Mouse (Mus musculus): ENCODE data around the gene Pkig. TPM values are rescaled to one million over a fixed set of nuclear protein-coding genes. Genes with fewer than 3 reads are reported as not detected.
A peak's percentile ranks its signal among the peaks of the same experiment; 100 is the strongest.

The Pkig gene
- total and polyA plus RNA-seq, 3 experiments, result 225 to 364 (median 227) TPM

DNA sequence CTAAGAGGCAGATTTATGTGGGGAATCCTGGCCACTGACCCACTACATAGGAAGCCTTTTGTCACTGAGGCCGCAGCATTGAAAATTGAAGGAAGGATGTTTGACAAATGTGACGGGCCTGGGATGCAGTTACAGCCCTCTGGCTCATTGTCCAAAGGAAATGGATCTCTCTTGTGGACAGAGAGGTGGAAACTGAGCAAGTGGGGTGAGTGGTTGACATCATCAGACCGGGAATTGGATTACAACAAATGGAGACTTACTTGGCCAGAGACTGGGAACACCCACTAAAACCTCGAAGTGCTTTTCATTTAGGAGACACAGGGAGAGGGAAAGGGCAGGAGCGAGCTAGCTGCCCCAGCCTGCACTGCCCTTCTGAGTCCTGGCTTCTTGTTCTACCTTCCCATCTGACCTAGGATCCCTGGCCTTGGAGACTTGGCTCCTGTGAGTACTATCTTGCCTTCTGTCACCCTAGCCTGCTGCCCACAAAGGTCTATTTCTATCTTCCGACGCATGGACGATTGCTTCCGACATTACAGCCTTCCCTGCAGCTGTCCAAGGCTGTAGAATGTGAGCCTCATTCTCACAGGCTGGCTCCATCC is 35.6 kb downstream of the Pkig start:
- peaks cover 11 to 67% of the 10 kb centered on the region in 2 experiments for H3K36me3 ChIP-seq (replicated peaks in 1 of 2; ENCODE audit: control insufficient read depth in 1 of 2, insufficient read depth in 1 of 2, low read length in 1 of 2)
- H3K4me3 ChIP-seq (replicated peaks in 1 of 3; ENCODE audit: low read depth in 2 of 3, low read length in 2 of 3, poor library complexity in 1 of 3), result no peak overlapping the region
- H3K27me3 ChIP-seq (replicated peaks), result no peaks in the 10 kb centered on the region
- no peak overlapping the region for H3K9ac ChIP-seq (ENCODE audit: insufficient read depth, low read depth)
- peaks cover 96% of the 10 kb centered on the region for H3K79me2 ChIP-seq (replicated peaks; ENCODE audit: control insufficient read depth, extremely low read depth, insufficient read depth, poor library complexity, severe bottlenecking)
- no peaks in the 10 kb centered on the region for H3K9me3 ChIP-seq (replicated peaks; ENCODE audit: low read length)
- H3K4me1 ChIP-seq (ENCODE audit: control insufficient read depth in 1 of 2, insufficient read depth in 2 of 2), result peaks cover 36 to 91% of the 10 kb centered on the region in 2 experiments
- TF ChIP-seq MXI1 (IDR thresholded peaks at IDR 0.05; ENCODE audit: low read depth, low read length), result no peak
- TF ChIP-seq MYC (IDR thresholded peaks at IDR 0.05; ENCODE audit: low read depth, low read length), result no peak
- no peak for TF ChIP-seq PAX5 (IDR thresholded peaks at IDR 0.05; ENCODE audit: low read length)
- no peak for TF ChIP-seq JUND (conservative IDR thresholded peaks at IDR 0.05; ENCODE audit: low read depth, low read length)
- no peak for TF ChIP-seq EP300 (IDR thresholded peaks at IDR 0.05; ENCODE audit: low read length)
- TF ChIP-seq NELFE (IDR thresholded peaks at IDR 0.05; ENCODE audit: low read depth, low read length), result no peak
- no peak for TF ChIP-seq MAFK (IDR thresholded peaks at IDR 0.05; ENCODE audit: insufficient replicate concordance, low read length)
- no peak for TF ChIP-seq RCOR1 (conservative IDR thresholded peaks at IDR 0.05; ENCODE audit: low read depth, low read length)
- no peak for TF ChIP-seq MAX (IDR thresholded peaks at IDR 0.05; ENCODE audit: low read length)
- TF ChIP-seq JUN (IDR thresholded peaks at IDR 0.05; ENCODE audit: insufficient read depth, low read depth, low read length), result no peak
- TF ChIP-seq USF2 (conservative IDR thresholded peaks at IDR 0.05; ENCODE audit: low read depth, low read length), result no peak
- TF ChIP-seq ETS1 (conservative IDR thresholded peaks at IDR 0.05; ENCODE audit: low read depth, low read length), result no peak
- no peak for TF ChIP-seq POLR2AphosphoS2 (IDR thresholded peaks at IDR 0.05; ENCODE audit: low read depth, low read length)
- no peak for TF ChIP-seq KAT2A (IDR thresholded peaks at IDR 0.05; ENCODE audit: insufficient replicate concordance, low read length)
- TF ChIP-seq TBP (conservative IDR thresholded peaks at IDR 0.05; ENCODE audit: low read depth, low read length), result no peak
- no peak for TF ChIP-seq ZC3H11A (IDR thresholded peaks at IDR 0.05; ENCODE audit: low read depth, low read length)
- no peak for DNase-seq (ENCODE audit: extremely low read depth)
- peak overlapping the region; percentile 0; the same call in 1 of the 2 replicates for H3K27ac ChIP-seq (ENCODE audit: insufficient read depth, low read depth)
- no peak overlapping the region for H3K4me2 ChIP-seq (ENCODE audit: insufficient read depth, low read depth, poor library complexity, severe bottlenecking)
- in situ Hi-C loops (cut with MboI; ENCODE audit: low pct_ligation_motif_present, low pct_unique_long_range_greater_than_20kb, low sequenced_read_pairs) (no loop called here), dilution Hi-C loops (cut with MboI; ENCODE audit: extremely low pct_ligation_motif_present, extremely low pct_unique_long_range_greater_than_20kb, low sequenced_read_pairs) (no loop called here)

- Histone ChIP-seq H3K4me3 (replicated peaks in 1 of 3; ENCODE audit: low read depth in 2 of 3, low read length in 2 of 3, poor library complexity in 1 of 3) (no peak overlapping the region), H3K79me2 (replicated peaks; ENCODE audit: control insufficient read depth, extremely low read depth, insufficient read depth, poor library complexity, severe bottlenecking) (peaks cover 95% of the 10 kb centered on the region), H3K9me3 (replicated peaks; ENCODE audit: low read length) (no peaks in the 10 kb centered on the region), H3K36me3 (replicated peaks in 1 of 2; ENCODE audit: control insufficient read depth in 1 of 2, insufficient read depth in 1 of 2, low read length in 1 of 2) (peaks cover 9 to 52% of the 10 kb centered on the region in 2 experiments), H3K9ac (ENCODE audit: insufficient read depth, low read depth) (no peak overlapping the region), H3K27me3 (replicated peaks) (no peaks in the 10 kb centered on the region), H3K27ac (ENCODE audit: insufficient read depth, low read depth) (peak overlapping the region; percentile 19), H3K4me1 (ENCODE audit: control insufficient read depth in 1 of 2, insufficient read depth in 2 of 2) (peaks cover 37 to 88% of the 10 kb centered on the region in 2 experiments), H3K4me2 (ENCODE audit: insufficient read depth, low read depth, poor library complexity, severe bottlenecking) (peak overlapping the region; percentile 11)
- DNase-seq (ENCODE audit: extremely low read depth), result no peak
- TF ChIP-seq SMC3 (IDR thresholded peaks at IDR 0.05; ENCODE audit: low read depth, low read length) (no peak), POLR2A (IDR thresholded peaks at IDR 0.05; ENCODE audit: low read depth, low read length) (0 out of 2 replicates have a peak, but pooled peaks have one; percentile 26)
- dilution Hi-C loops (cut with MboI; ENCODE audit: extremely low pct_ligation_motif_present, extremely low pct_unique_long_range_greater_than_20kb, low sequenced_read_pairs), result no loop called here
- in situ Hi-C loops (cut with MboI; ENCODE audit: low pct_ligation_motif_present, low pct_unique_long_range_greater_than_20kb, low sequenced_read_pairs), result loop anchor here (5.0 kb wide), 1 partner anchor 34 kb away; no protein-coding TSS in a partner anchor
Observed at GRCm38 (mm10) chr2:163696763-163697162, 38.6 kb downstream of the Pkig start.

All from CH12.LX (cell line).